Mouse (Mus musculus): ENCODE results near the gene Gch1. TPM values are rescaled to one million over a fixed set of nuclear protein-coding genes. Genes with fewer than 3 reads are reported as not detected.

Gene Gch1
- polyA plus RNA-seq, 1 experiment from 2014 or later, result 3.0 TPM

DNA sequence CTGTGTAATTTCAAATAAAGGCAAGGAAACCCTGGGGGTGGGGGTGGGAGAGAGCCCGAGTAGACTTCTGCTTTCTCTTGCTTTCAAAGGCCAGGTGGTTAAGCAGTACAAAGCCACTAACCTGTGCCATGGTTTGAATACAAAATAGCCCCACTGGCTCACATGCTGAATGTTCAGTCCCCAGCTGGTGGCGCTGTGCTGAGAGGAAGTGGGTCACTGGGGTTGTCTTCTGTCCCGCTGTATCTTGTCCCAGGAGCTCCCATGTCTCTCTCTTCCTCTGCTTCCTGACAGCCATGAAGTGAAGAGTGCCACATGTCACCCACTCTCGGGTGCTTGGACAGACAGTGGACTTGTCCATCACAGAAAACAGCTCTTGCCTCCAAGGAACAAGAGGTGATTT is 4.9 kb upstream of the Gch1 start:
- no peak overlapping the region for H3K27ac ChIP-seq
- H3K4me1 ChIP-seq (replicated peaks), result no peaks in the 10 kb centered on the region
- no peak overlapping the region for H3K4me2 ChIP-seq
- H3K27me3 ChIP-seq, result 0 out of 2 replicates have a peak, but pooled peaks cover 4% of the 10 kb centered on the region
- no peak overlapping the region for H3K4me3 ChIP-seq
- WGBS, result 36% methylated on average over 4 of the region's 4 CpGs
- no peaks in the 10 kb centered on the region for H3K9me3 ChIP-seq
- no peaks in the 10 kb centered on the region for H3K36me3 ChIP-seq
- H3K9ac ChIP-seq, result no peak overlapping the region
- ATAC-seq (ENCODE audit: low FRiP score), result no peak

DNA sequence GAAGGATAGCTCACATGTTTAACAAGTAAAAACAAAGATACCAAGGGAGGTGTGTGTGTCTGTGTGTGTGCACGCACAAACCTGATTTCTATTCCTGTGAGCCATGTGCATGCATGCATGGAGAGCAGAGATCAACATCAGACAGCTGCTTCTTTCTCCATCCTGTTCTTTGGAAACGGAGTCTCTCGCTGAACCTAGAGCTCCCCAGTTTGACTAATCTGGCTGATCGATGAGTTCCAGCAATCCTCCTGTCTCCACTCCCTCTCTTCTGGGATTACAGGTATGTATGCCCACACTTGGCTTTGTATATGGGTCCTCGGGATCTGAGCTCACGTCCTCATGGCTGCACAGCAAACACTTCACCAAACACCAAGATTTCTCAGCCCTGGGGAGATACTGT is 4.3 kb upstream of the Gch1 start:
- ATAC-seq (ENCODE audit: low FRiP score), result no peak
- H3K9ac ChIP-seq, result no peak overlapping the region
- H3K9me3 ChIP-seq, result no peaks in the 10 kb centered on the region
- no peak overlapping the region for H3K27ac ChIP-seq
- WGBS, result 74% methylated on average over 6 of the region's 6 CpGs
- peaks cover 8% of the 10 kb centered on the region for H3K27me3 ChIP-seq
- H3K4me1 ChIP-seq (replicated peaks), result peaks cover 4% of the 10 kb centered on the region
- no peaks in the 10 kb centered on the region for H3K36me3 ChIP-seq
- H3K4me3 ChIP-seq, result no peak overlapping the region
- no peak overlapping the region for H3K4me2 ChIP-seq

DNA sequence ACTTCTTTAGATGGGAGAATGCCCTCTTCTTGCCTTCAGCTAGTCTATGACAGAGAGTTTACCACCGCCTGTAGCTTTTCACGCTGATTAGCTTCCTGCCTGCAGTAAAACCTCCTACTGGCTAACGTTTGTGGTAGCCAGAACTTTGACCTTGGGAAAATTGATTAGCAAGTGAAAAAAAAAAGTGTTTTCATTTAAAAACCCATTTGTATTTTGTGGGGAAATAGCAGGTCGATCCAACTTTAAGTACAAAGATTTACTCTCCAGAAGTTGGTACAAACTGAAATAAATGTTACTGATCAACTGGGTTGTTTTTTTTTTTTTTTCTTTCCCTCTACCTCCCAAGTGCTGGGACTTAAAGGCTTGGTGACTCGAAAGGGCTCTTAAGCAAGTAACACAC is 2.6 kb upstream of the Gch1 start:
- 52% methylated on average over 5 of the region's 5 CpGs for WGBS
- Histone ChIP-seq H3K9me3 (no peaks in the 10 kb centered on the region), H3K4me1 (replicated peaks) (peaks cover 9% of the 10 kb centered on the region), H3K36me3 (no peaks in the 10 kb centered on the region), H3K9ac (no peak overlapping the region), H3K27ac (no peak overlapping the region), H3K4me3 (no peak overlapping the region), H3K27me3 (peaks cover 22% of the 10 kb centered on the region), H3K4me2 (no peak overlapping the region)
- ATAC-seq (ENCODE audit: low FRiP score), result no peak

DNA sequence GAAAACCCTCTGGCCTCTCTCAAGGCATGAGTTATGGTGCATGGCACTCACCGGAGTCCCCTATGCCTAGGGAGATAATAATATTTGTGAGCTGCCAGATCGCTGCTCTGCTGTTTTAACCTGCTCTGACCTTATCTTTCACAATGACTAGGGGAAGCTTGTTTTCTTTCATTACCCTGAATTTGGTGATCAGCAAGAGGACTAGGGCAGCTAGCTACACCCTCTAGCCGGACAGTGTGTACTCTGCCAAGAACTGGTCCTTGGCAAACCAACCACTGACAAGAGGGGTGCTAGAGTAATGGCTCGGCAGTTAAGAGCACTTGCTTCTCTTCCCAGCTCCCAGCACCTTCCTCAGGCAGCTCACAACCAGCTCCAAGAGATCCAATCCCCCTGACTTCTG is 1.4 kb upstream of the Gch1 start:
- H3K9ac ChIP-seq, result no peak overlapping the region
- ATAC-seq (ENCODE audit: low FRiP score), result no peak
- no peak overlapping the region for H3K4me3 ChIP-seq
- peaks cover 9% of the 10 kb centered on the region for H3K4me1 ChIP-seq (replicated peaks)
- H3K27me3 ChIP-seq, result peaks cover 22% of the 10 kb centered on the region
- H3K4me2 ChIP-seq, result no peak overlapping the region
- H3K27ac ChIP-seq, result no peak overlapping the region
- no peaks in the 10 kb centered on the region for H3K36me3 ChIP-seq
- no peaks in the 10 kb centered on the region for H3K9me3 ChIP-seq
- 79% methylated on average over 4 of the region's 4 CpGs for WGBS

DNA sequence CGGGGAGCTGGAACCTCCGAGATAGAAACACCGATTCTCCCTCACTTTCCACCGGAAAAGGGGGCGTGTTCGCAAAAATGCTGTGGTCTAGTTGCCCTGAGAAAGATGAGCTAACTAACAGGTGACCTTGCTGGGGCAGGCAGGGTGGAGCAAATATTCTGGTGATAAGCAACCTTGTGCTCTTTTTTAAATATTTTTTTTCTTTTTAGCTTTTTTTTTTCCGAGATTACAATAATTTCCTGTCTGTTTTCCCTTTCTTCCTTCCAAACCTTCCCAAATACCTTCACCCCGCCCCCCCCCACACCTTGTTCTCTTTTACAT is 382 bp upstream of the Gch1 start:
- Histone ChIP-seq H3K9me3 (no peaks in the 10 kb centered on the region), H3K27ac (no peak overlapping the region), H3K9ac (peak overlapping the region; percentile 77), H3K4me2 (peak overlapping the region; percentile 99), H3K36me3 (no peaks in the 10 kb centered on the region), H3K4me1 (replicated peaks) (peaks cover 9% of the 10 kb centered on the region), H3K27me3 (peaks cover 22% of the 10 kb centered on the region), H3K4me3 (peak overlapping the region; percentile 82)
- no peak; the same call in 1 of the 2 replicates for ATAC-seq (ENCODE audit: low FRiP score)
- 13% methylated on average over 8 of the region's 8 CpGs for WGBS

DNA sequence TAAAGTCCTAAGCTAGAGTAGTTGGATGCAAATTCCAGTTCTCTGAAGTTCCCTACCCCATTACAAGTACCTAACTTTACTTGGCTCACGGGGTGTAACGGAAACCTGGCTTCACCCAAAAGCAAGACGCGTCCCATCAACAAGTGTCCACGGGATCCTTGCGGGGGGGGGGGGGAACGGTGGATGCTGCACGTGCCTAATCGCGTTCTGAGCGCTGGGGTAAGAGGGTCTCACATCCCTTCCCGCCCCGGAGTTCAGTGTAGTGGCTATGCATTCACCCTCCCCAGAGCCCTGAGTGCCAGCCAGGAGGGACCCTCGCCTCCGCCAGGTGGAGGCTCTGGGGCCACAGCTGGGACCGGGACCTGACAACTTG is 752 bp downstream of the Gch1 start:
- Histone ChIP-seq H3K27ac (no peak overlapping the region), H3K27me3 (peaks cover 22% of the 10 kb centered on the region), H3K4me1 (replicated peaks) (peaks cover 9% of the 10 kb centered on the region), H3K9me3 (no peaks in the 10 kb centered on the region), H3K36me3 (no peaks in the 10 kb centered on the region), H3K4me2 (peak overlapping the region; percentile 99), H3K4me3 (peak overlapping the region; percentile 82), H3K9ac (peak overlapping the region; percentile 77)
- WGBS, result under 1% methylated on average over 16 of the region's 16 CpGs
- ATAC-seq (ENCODE audit: low FRiP score), result peak; percentile 47; the same call in 1 of the 2 replicates

DNA sequence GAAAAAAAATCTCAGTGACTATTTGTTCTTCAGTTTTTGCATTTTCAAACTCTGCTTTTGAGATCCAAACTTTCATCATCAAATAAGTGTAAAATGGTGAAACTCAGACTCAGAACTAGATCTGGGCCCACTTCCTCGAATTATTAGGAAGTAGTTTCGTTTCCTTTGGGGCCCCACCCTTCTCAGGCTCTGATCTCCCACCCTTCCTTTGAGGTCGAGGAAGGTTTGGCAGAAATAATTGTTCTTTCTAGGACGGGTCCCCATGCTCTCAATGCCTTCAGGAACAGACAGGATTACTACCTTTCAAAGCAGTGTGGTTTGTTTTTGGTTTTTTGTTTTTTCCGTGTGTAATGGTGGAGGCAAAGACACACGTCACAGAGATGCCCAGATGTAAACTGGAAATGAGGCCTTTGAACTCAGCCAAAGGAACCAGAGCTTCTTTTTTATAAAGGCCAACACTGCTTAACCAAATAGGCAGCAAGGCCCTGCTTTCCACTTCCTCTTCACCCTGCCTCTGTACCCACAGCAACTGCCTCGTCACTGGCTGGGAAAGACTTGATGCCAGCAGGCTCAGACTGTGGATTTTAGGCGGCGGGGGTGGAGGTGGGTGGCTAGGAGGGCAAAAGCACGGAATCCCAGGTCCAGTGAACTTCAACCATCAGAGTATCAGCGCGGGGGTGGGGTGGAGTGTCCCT is 1.4 kb downstream of the Gch1 start:
- no peak for ATAC-seq (ENCODE audit: low FRiP score)
- no peaks in the 10 kb centered on the region for H3K9me3 ChIP-seq
- peak overlapping the region; percentile 82; the same call in 1 of the 2 replicates for H3K4me3 ChIP-seq
- H3K9ac ChIP-seq, result no peak overlapping the region
- H3K27ac ChIP-seq, result no peak overlapping the region
- H3K27me3 ChIP-seq, result peaks cover 22% of the 10 kb centered on the region
- 36% methylated on average over 12 of the region's 12 CpGs for WGBS
- peak overlapping the region; percentile 99; the same call in 1 of the 2 replicates for H3K4me2 ChIP-seq
- H3K36me3 ChIP-seq, result no peaks in the 10 kb centered on the region
- H3K4me1 ChIP-seq (replicated peaks), result peaks cover 9% of the 10 kb centered on the region

DNA sequence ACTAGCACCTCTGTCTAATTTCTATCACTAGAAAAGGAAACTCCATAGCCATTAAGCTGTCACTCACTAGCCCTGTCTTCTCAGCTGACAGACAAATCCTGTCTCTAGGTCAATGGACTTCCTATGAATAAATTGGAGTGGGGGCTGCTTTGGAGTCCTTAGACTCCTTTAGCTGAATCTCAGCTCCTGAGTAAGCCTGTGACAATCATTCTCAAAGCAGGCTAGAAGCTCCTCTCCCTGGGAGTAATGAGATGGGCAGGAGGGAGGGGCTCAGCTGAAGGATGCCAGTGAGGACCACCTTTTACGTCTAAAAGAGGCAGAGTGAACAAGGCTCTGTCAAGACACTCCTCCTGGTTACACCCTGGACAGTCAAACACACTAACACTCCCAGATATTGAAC is 2.0 kb downstream of the Gch1 start:
- Histone ChIP-seq H3K9ac (no peak overlapping the region), H3K36me3 (no peaks in the 10 kb centered on the region), H3K4me2 (no peak overlapping the region), H3K4me1 (replicated peaks) (peaks cover 9% of the 10 kb centered on the region), H3K4me3 (no peak overlapping the region), H3K27ac (no peak overlapping the region), H3K9me3 (no peaks in the 10 kb centered on the region), H3K27me3 (peaks cover 22% of the 10 kb centered on the region)
- WGBS, result 19% methylated on average over 1 of the region's 1 CpGs
- ATAC-seq (ENCODE audit: low FRiP score), result no peak

DNA sequence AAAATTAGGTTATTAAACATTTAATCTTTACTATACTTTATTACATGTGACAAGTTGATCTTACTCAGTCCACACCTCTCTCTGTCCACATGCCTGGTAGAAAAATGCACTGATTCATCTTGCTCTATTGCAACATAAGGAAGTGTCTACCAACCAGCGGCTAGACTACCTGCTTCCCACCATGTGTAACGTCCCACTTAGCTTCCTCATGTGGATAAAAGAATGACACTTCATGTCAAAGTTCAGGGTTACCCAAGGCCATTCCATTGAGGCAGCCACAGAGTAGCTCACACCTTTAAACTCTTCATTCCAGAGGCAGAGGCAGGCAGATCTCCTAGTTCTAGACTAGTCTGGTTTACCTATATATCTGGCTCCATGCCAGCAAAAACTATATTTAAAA is 2.7 kb downstream of the Gch1 start:
- Histone ChIP-seq H3K9me3 (no peaks in the 10 kb centered on the region), H3K4me2 (no peak overlapping the region), H3K9ac (no peak overlapping the region), H3K27me3 (peaks cover 22% of the 10 kb centered on the region), H3K4me3 (no peak overlapping the region), H3K4me1 (replicated peaks) (peaks cover 9% of the 10 kb centered on the region), H3K36me3 (no peaks in the 10 kb centered on the region), H3K27ac (no peak overlapping the region)
- no peak for ATAC-seq (ENCODE audit: low FRiP score)
- 83% methylated on average over 2 of the region's 2 CpGs for WGBS

DNA sequence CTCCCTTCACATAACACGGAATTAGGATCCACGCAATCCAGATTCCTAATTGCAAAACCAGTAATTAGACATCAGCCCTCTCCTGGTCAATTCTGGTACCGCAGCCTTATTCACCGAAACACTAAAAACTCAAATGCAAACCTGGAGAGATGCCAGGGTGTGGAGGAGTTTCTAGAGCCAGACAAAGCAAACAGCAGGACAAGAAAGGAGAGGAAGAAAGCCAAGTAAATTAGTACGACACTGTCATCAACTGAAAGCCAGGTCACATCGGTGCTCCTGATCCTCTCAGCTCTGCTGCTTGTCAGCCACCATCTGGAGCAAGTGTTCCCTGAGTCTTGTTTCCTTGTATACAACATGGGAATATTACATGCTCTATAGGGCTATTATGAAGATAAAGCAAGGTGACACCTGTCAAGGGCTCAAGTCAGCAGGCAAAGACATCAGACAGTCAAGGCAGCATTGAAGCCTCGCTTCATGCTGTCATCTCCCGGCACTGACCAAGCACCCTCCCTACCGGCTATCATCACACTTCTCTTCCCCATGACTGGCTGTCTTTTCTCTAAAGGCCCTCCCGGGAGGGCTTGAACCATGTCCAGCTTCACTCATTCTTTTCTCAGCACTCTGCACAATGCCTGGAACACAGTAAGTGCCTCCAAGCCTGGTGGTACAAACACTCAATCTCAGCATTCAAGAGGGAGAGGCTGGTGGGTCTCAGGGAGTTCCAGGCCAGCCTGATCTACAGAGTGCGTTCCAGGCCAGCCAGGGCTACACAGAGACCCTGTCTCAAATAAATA is 7.5 kb downstream of the Gch1 start:
- H3K27me3 ChIP-seq, result no peaks in the 10 kb centered on the region
- no peak overlapping the region for H3K9ac ChIP-seq
- H3K4me3 ChIP-seq, result no peak overlapping the region
- ATAC-seq (ENCODE audit: low FRiP score), result 0 out of 2 replicates have a peak, but pooled peaks have one; percentile 39
- 54% methylated on average over 11 of the region's 11 CpGs for WGBS
- no peaks in the 10 kb centered on the region for H3K4me1 ChIP-seq (replicated peaks)
- H3K9me3 ChIP-seq, result no peaks in the 10 kb centered on the region
- no peak overlapping the region for H3K4me2 ChIP-seq
- no peaks in the 10 kb centered on the region for H3K36me3 ChIP-seq
- H3K27ac ChIP-seq, result no peak overlapping the region

DNA sequence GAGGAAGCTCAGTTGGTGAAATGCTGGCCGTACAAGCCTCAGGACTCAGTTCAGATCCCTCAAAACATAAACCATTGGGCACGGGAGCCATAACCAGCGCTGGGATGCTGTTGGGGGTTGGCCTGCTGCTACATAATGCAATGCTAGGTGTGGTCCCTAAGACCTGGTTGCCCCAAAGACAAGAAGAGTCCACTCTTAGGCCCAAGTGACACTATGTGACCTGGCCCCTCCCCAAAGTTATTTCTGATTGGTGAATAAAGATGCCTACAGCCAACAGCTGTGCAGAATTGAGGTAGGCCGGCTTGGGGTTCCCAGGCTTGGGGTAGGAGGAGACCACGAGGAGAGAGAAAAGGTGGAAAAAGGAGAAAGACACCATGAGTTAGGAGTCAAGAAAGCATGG is 10.4 kb downstream of the Gch1 start:
- Histone ChIP-seq H3K9ac (no peak overlapping the region), H3K36me3 (no peaks in the 10 kb centered on the region), H3K4me2 (no peak overlapping the region), H3K27ac (no peak overlapping the region), H3K4me1 (replicated peaks) (no peaks in the 10 kb centered on the region), H3K9me3 (no peaks in the 10 kb centered on the region), H3K4me3 (no peak overlapping the region), H3K27me3 (no peaks in the 10 kb centered on the region)
- no peak for ATAC-seq (ENCODE audit: low FRiP score)
- 89% methylated on average over 5 of the region's 5 CpGs for WGBS

DNA sequence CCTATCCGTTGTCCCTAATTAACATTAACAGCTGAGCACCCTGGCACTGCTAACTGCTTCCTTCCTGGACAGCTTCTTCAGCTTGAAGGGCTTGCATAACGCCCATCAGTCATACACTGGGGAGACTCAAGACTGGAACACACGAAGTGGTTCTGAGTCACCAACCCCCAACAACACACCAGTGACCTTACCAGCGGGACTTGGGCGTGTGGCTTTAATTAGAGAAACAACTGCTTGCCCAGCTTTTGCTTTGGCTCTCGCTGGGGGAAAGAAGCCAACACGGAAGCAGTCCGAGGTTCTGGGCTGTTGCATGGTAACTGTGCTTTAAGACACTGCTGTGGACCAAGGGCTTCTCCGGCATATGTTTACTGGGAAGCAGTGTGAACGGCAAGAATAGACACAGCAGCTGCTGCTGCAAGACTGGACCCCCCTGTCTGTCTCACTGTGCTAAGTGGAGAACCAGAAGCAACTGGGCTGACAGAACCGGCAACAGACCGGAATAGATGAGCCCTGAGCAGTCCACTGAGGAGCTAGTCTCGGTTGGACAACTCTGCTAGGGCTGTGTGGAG is 11.3 kb downstream of the Gch1 start:
- 0 out of 2 replicates have a peak, but pooled peaks have one; percentile 36 for ATAC-seq (ENCODE audit: low FRiP score)
- Histone ChIP-seq H3K9me3 (no peaks in the 10 kb centered on the region), H3K4me2 (0 out of 2 replicates have a peak overlapping the region, but pooled peaks have one; percentile 19), H3K36me3 (no peaks in the 10 kb centered on the region), H3K4me3 (no peak overlapping the region), H3K27me3 (no peaks in the 10 kb centered on the region), H3K27ac (no peak overlapping the region), H3K9ac (no peak overlapping the region), H3K4me1 (replicated peaks) (no peaks in the 10 kb centered on the region)
- WGBS, result 63% methylated on average over 13 of the region's 13 CpGs

Measured in hindbrain, embryonic 13.5 days (tissue).